Mouse (Mus musculus): ENCODE results near the gene Pgbd5.

Pgbd5 gene

DNA sequence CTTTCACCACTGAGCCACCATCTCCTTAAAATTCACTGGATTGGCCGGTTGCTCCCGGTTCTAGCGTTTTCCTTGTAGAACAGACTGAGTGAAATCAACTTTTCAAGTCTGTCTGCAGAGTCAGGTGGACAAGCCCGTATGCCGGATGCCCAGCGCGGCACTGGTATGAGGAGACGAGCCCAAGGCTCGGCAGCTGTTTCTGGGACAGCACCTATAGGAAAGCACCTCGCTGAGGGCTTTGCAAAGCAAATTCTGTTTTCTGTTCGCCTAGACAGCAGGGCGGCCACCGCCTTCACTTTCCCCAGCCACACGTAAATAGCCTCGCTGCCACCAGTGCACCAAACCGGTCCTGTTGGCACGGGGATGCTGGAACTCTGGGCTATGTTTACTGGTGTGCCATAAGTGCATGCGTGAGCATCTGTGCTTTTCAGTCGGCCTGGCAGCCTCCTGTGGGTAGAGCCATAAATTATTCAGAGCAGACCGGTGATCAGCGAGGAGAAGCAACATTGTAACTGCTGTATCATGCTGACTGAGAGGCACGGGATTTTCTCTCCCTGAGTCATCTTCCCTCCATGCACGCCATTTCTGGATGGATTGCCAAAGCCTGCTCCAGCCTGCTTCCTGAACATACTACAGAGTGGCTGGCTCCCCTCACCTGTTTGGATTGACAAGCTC lies 53.1 kb downstream of the Pgbd5 start:
- peak; percentile 47 for DNase-seq

- DNase-seq: no peak
Measured at GRCm38 (mm10) chr8:124384336-124384735, 55.1 kb downstream of the Pgbd5 start.

DNA sequence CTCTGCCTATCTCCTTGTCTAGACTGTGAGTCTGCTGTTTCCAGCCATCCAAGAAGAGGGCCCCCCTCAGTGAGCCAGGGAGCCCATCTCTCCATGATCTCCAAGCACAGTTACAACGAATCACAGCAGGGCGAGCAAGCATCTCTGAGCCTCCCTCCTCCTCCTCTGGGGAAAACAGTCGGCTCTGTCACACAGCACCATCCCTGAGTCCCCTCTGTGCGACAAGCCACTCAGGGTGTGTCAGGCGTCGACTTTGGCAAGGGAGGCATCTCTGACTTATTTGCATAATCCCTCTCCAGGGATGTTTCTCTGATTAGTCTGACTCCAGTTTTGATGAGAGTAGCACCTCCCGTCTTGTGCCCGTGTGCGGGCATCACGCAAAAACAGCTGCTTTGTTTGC lies 57.2 kb downstream of the Pgbd5 start:
- DNase-seq: no peak

DNA sequence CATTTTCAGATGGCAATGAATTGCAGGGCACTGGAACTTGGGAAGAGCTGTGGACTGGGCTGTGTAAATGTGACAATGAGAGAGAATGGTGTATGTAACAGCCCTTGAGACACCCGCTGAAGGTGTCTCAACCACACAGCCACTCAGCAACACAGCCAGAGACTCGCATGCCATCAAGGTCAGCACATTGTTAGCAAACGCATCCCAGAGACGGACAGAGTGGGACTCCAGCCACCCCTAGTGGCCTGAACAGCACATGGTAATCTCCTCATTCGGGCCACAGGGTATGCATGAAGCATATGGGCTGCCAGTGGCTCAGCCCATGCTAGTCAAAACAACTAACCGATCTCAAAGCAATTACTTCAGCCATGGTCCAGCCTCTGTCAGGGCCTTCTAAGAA lies 60.2 kb downstream of the Pgbd5 start:
- peak; percentile 3 for DNase-seq

GRCm38 (mm10) chr8:124376406-124376805 lies 63.1 kb downstream of the Pgbd5 start:
- DNase-seq: no peak

DNA sequence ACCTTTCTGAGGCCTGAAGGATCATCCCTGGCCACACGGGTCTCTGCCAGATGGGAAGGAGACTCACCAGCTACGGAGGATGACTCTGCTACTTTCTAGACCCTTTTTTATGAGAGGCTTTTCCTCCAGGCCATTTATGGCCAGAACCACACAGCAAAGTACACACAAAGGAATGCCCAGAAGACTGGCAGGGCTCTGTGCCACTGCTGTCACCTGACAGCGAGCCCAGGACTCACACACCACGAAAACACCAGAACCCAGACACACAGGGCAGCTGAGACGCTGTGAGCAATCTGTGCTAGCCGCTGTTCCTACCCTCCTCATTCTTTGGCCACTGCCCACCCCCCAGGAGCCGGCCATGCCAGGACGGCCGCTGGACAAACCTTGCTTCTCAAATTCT lies 63.7 kb downstream of the Pgbd5 start:
- no peak for DNase-seq

DNA sequence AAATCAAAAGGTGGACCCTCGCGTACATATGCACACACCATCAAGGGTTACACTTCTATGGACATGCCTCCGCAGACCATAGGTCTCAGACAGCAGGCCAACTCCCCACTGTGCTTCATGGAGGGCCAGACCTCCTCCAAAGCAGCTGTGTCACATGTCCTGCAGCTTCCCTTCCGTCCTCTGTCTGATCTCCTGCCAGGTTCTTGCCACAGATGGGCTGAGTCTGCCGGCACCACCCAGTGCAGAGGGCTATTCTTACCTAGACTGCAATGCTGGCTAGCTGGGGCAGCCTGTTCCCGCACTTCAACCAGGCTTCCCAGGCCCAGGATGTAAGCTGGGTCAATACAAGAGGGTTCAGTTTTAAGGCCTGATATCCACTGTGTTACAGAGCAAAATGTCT lies 64.3 kb downstream of the Pgbd5 start:
- DNase-seq: no peak

GRCm38 (mm10) chr8:124373753-124374152 lies 65.7 kb downstream of the Pgbd5 start:
- DNase-seq: no peak

DNA sequence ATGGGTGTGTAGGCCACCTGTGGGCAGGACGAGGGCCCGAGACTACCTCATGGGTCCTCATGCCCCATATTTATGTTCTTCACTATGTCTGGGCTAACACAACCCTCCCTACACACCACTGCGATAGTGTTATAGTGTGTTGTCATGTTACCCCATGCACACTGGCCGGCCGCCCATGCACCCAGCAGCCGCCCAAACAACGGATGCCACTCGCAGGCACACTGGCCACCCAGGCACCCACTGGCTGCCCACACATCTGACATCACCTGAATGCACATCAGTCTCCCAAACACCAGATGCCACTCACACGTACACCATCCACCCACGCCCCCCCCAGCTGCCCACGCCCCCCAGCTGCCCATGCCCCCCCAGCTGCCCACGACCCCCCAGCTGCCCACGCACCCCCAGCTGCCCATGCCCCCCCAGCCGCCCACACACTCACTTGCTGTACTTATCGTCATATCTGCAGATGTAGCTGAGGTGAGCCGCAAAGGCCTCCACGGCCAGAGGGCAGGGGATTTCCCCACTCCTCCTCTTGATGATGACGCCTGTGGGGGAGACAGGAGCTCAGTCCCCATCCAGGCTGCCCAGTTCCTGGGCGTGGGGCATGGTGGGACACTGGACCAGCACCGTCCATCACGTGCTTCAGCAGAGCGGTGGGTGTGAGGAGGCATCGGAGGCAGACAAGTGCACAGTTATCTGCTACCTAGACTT lies 67.9 kb downstream of the Pgbd5 start:
- DNase-seq: no peak

DNA sequence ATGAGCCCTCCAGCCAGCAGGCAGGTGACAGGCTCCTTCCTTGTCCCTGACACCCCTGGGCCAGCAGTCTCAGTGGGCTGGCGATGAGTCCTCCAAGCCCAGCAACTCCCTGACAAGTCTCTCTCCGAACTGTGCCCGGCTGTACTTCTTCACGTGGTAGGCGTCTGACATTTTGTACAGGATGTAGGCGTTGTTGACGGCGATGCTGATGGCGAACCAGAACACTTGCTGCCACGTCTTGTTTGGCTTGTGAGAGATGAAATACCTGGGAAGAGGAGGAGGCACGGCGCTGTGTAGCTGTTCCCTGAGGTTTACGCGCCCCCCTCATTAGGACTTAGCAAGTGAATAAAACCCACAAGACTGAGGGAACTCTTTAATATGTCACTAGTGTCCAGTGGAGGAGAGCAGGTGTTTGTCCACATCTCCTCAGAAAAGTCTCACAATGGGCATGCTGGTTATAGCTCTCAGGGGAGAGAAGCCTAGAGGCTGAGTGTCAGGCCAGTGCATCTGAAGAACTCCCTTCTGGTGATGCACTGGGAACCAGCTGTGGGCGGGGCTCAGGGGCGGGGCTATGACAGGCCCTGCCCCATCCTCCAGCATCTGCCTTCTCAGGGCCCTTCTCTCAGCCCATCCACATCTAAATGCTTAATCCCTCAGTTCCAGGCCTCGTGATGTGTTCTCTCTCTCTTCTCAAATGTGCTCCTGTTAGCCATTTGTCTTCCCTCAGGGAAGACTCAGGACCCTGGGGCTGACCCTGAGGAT lies 68.9 kb downstream of the Pgbd5 start:
- no peak for DNase-seq

DNA sequence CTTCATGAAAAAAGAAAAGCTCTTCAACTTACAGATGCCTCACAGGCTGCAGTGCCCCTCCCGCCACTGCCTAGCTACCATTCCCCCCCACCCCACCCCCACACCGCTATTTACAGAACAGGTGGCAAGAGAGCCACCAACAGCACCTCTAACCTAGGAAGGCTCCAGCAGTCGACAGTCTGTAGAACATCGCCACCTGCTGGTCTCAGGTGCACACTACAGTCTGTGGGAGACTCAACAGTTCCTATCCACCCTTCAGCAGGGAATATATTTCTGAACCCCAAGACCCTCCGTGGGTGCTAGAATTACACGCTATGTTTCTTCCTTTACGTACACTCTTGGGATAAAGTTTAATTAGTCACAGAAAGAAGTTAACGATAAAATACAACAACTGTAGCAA lies 71.2 kb downstream of the Pgbd5 start:
- peak; percentile 62 for DNase-seq

GRCm38 (mm10) chr8:124363337-124363736 lies 76.1 kb downstream of the Pgbd5 start:
- no peak for DNase-seq

DNA sequence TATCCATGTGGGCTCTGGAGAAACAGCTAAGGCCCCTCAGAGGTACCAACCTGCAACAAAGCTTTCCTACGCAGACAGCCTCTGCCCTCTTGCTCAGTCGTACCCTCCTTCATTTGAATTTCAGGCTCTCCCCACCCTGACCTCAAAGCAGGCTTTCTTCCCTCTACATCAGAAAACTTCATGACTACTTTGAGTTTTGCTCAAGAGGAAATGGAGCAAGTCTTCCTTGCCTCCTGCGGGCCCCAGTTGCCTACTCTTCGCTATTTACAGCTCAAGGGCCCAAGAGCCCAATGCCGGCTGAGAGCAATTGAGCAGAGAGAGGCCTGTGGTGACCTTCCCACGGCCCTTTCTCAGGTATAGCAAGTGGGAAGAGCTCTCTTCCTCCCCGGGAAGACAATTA lies 76.9 kb downstream of the Pgbd5 start:
- DNase-seq: no peak

DNA sequence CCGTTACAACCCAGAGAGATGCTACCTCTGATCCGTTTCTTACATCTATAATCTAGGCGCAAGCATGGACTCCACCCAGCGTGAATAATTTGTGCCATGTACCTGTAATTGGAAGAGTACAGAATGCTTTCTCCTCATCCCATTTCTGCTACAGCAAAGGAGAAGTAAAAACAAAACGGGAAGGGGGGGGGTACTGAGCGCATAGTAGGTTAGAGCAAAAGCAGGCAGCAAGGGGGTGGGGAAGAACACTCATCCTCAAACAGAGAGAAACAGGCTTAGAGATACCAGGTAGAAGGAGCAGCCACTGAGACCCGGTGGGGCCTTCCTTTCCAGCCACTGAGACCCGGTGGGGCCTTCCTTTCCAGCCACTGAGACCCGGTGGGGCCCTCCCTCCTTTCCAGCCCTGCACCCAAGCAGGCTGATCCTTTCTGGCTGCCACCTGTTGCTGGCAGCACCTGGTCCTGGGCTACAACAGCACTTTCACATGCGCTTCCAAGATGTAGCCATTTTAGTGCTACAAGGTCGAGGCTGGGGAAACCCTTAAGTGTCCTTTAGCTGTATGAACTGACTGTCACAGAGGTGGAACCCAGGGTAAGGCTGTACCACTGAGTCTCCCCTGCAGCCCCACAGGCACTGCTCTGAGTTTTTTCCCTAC lies 77.6 kb downstream of the Pgbd5 start:
- DNase-seq: no peak

DNA sequence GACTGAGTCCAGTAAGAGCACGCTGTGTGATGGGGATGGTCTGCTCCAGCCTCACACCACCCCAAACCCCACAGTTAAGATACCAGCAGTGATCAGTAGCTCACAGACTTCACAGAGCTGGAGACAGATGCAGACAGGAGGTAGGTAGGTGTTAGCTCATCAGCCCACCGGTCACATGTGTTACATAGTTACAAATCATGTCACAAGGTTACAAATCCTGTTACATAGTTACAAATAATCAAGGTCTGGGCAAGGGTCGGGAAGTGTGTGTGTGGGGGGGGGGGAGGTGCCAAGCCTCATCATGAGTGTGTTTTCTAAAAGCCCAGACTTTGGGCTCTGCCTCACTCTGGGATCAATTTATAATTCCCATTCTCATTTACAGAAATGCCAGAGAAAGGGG lies 78.5 kb downstream of the Pgbd5 start:
- DNase-seq: no peak

- DNase-seq: no peak
Measured at GRCm38 (mm10) chr8:124351636-124352035, 87.8 kb downstream of the Pgbd5 start.

- peak; percentile 79 for DNase-seq
Measured at GRCm38 (mm10) chr8:124349663-124350062, 89.8 kb downstream of the Pgbd5 start.

- no peak for DNase-seq
Measured at GRCm38 (mm10) chr8:124348087-124348486, 91.4 kb downstream of the Pgbd5 start.

DNA sequence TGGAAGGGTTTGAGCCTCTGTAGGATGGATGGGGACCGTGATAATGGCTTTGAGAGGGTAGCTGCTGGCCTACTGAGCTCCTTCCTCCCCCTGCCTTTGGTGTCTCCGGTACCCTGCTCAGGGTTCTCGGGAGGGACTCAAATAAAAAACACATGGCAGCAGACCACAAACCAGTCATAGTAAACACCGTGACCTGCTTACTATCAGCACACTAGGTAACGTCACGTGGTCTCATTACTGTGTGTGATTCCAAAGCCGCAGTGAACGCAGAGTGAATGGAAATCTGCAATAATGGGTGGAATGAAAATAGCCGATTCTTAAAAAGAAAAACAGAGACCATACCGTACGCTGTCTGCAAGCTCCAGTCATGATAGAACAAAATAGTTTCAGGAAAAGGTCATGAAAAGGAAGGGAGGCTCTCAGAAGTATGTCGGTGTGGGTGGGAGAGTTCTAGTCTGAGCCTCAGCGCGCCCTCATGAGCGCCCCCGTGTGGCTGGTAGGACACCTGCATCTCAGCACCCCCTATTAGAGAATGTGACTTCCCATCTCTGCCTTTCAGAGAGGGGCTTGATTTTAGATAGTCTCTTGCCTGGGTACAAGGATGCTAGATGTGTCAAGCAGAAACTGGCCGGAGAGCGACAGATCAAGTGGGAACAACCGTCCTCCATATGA lies 92.5 kb downstream of the Pgbd5 start:
- peak; percentile 58 for DNase-seq

GRCm38 (mm10) chr8:124345098-124345497 lies 94.4 kb downstream of the Pgbd5 start:
- no peak for DNase-seq

- DNase-seq: no peak
Measured at GRCm38 (mm10) chr8:124343991-124344390, 95.5 kb downstream of the Pgbd5 start.

DNA sequence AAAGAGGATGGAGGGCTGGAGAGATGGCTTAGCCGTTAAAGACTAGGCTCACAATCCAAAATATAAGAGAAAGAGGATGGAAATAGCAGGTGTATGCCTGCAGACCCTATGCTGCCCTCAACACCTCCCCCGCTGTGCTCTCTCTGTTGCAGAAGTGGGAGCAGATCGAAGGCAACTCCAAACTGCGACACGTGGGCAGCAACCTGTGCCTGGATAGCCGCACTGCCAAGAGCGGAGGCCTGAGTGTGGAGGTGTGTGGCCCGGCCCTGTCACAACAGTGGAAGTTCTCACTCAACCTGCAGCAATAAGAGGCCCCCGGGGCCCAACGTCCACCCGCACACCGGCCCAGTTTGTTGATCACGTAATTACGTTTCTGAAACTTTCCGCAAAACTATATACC lies 96.3 kb downstream of the Pgbd5 start:
- DNase-seq: no peak

All from cerebellum, adult 11 months (tissue).